Mouse (Mus musculus) small intestine, adult 2 months (tissue): ENCODE data around the gene Cyp4v3.

Experiments used
- CTCF ChIP-seq: fragments of 200-500 bp; IDR thresholded peaks from 2 replicates; pipeline ENCODE4 v1.5.1; 2012; ENCODE audit warnings: low read depth, mild to moderate bottlenecking, control low read depth, inconsistent platforms, low read length, moderate library complexity, mixed read lengths; ENCODE audit not compliant: insufficient replicate concordance, insufficient read length; ENCODE audit errors: extremely low read depth
- POLR2A ChIP-seq: fragments of 200-500 bp; IDR thresholded peaks from 2 replicates; pipeline ENCODE4 v1.6.1; 2012; ENCODE audit warnings: low read depth, mild to moderate bottlenecking, control low read depth, inconsistent platforms, low read length, moderate library complexity

DNA sequence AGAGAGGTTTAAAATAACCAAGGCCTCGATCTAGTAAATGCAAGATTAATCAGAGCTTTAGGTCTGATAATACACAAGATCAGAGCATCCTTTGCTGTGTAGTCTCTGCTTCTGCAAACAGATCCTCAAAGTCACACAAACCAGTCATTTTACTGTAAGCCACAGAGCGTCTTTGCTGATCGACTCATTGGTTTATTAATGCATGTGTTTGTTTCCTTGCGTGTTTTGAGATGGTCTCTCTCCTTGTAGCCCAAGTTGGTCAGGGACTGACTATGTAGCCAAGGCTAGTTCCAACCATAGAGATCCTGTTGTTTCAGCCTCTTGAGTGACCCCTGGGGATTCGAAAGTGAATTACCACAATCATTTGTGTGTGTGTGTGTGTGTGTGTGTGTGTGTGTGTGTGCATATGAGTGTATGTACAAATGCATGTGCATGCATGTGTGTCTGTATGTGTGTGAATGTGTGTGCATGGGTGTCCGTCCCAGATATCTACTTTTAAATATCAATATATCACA lies 26.1 kb upstream of the Cyp4v3 start:
- TF ChIP-seq CTCF, result no peak
- TF ChIP-seq POLR2A, result no peak
